Mouse (Mus musculus) retina, embryonic 14.5 days (tissue): ENCODE results near the gene Fxyd3.

ENCODE experiments used
- DNase-seq: peaks from one replicate; pipeline ENCODE4 v3.0.0-alpha.2; 2015; ENCODE audit warnings: low spot score

The Fxyd3 gene

GRCm38 (mm10) chr7:31049846-31050281 is 26.6 kb downstream of the Fxyd3 start:
- DNase-seq: peak; percentile 35

GRCm38 (mm10) chr7:31049135-31049845 is 27.2 kb downstream of the Fxyd3 start:
- peak; percentile 65 for DNase-seq

GRCm38 (mm10) chr7:31042431-31042910 is 34.0 kb downstream of the Fxyd3 start, which contains the start of gene Fxyd5:
TSS of gene Fxyd5 (minus strand) at chr7:31042481.
- no peak for DNase-seq

GRCm38 (mm10) chr7:31041662-31042315 is 34.7 kb downstream of the Fxyd3 start:
- DNase-seq: no peak

- no peak for DNase-seq
Measured at GRCm38 (mm10) chr7:31041023-31041407, 35.5 kb downstream of the Fxyd3 start.

GRCm38 (mm10) chr7:31040281-31041022 is 36.1 kb downstream of the Fxyd3 start:
- no peak for DNase-seq

- no peak for DNase-seq
Measured at GRCm38 (mm10) chr7:31039011-31039410, 37.5 kb downstream of the Fxyd3 start.

GRCm38 (mm10) chr7:31037675-31038074 is 38.8 kb downstream of the Fxyd3 start:
- no peak for DNase-seq

- no peak for DNase-seq
Measured at GRCm38 (mm10) chr7:31036917-31037316, 39.6 kb downstream of the Fxyd3 start.

- DNase-seq: no peak
Measured at GRCm38 (mm10) chr7:31035291-31035690, 41.2 kb downstream of the Fxyd3 start.

- no peak for DNase-seq
Measured at GRCm38 (mm10) chr7:31034789-31035188, 41.7 kb downstream of the Fxyd3 start.

GRCm38 (mm10) chr7:31033409-31034165 is 42.9 kb downstream of the Fxyd3 start:
- DNase-seq: no peak

- no peak for DNase-seq
Measured at GRCm38 (mm10) chr7:31031731-31032130, 44.8 kb downstream of the Fxyd3 start.

- DNase-seq: no peak
Measured at GRCm38 (mm10) chr7:31030717-31031116, 45.8 kb downstream of the Fxyd3 start.

GRCm38 (mm10) chr7:31028609-31029008 is 47.9 kb downstream of the Fxyd3 start:
- DNase-seq: no peak
